Mouse (Mus musculus): ENCODE results near the gene Syngr3. TPM values are rescaled to one million over a fixed set of nuclear protein-coding genes. Genes with fewer than 3 reads are reported as not detected.
A peak's percentile ranks its signal among the peaks of the same experiment; 100 is the strongest.
"Not testable (repeated sequence)": the region's sequence is repeated elsewhere in the genome, so short reads cannot be mapped to it uniquely, and the experiment has no call there.

Syngr3 gene
- polyA plus RNA-seq, 1 experiment, result 94.2 TPM

- no peak for DNase-seq (ENCODE audit: low read depth)
- TF ChIP-seq CTCF (IDR thresholded peaks at IDR 0.05; ENCODE audit: borderline replicate concordance, extremely low read depth, insufficient read depth, insufficient read length) (no peak), POLR2A (IDR thresholded peaks at IDR 0.05; ENCODE audit: borderline replicate concordance, extremely low read depth, insufficient read depth, insufficient read length, poor library complexity, severe bottlenecking) (no peak)
Observed at GRCm38 (mm10) chr17:24671346-24671745, 18.4 kb downstream of the Syngr3 start.

GRCm38 (mm10) chr17:24670246-24670844 lies 19.4 kb downstream of the Syngr3 start:
- no peak for TF ChIP-seq CTCF (IDR thresholded peaks at IDR 0.05; ENCODE audit: borderline replicate concordance, extremely low read depth, insufficient read depth, insufficient read length)
- no peak for TF ChIP-seq POLR2A (IDR thresholded peaks at IDR 0.05; ENCODE audit: borderline replicate concordance, extremely low read depth, insufficient read depth, insufficient read length, poor library complexity, severe bottlenecking)
- DNase-seq (ENCODE audit: low read depth), result no peak

GRCm38 (mm10) chr17:24669545-24670245 lies 20.1 kb downstream of the Syngr3 start, which contains the start of gene Zfp598:
Gene Zfp598 (plus strand): TSS chr17:24669687.
- TF ChIP-seq CTCF (IDR thresholded peaks at IDR 0.05; ENCODE audit: borderline replicate concordance, extremely low read depth, insufficient read depth, insufficient read length) (peak; percentile 31; the same call in 1 of the 2 replicates), POLR2A (IDR thresholded peaks at IDR 0.05; ENCODE audit: borderline replicate concordance, extremely low read depth, insufficient read depth, insufficient read length, poor library complexity, severe bottlenecking) (peak; percentile 78)
- peak; percentile 97 for DNase-seq (ENCODE audit: low read depth)

DNA sequence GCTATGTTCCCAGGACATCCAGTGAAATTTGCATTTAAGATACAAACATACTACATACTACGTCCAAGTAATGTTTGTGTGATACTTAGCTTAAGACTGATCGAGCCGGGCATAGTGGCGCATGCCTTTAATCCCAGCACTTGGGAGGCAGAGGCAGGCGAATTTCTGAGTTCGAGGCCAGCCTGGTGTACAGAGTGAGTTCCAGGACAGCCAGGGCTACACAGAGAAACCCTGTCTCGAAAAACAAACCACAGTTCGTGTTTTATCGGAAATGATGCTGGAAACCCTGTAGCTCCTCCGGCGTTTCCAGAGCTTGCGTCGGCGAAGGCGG lies 20.6 kb downstream of the Syngr3 start:
- DNase-seq (ENCODE audit: low read depth), result not testable (repeated sequence)

GRCm38 (mm10) chr17:24667416-24667815 lies 22.3 kb downstream of the Syngr3 start:
- TF ChIP-seq POLR2A (IDR thresholded peaks at IDR 0.05; ENCODE audit: borderline replicate concordance, extremely low read depth, insufficient read depth, insufficient read length, poor library complexity, severe bottlenecking), result no peak
- TF ChIP-seq CTCF (IDR thresholded peaks at IDR 0.05; ENCODE audit: borderline replicate concordance, extremely low read depth, insufficient read depth, insufficient read length), result peak; percentile 72; the same call in 1 of the 2 replicates
- DNase-seq (ENCODE audit: low read depth), result peak; percentile 68

DNA sequence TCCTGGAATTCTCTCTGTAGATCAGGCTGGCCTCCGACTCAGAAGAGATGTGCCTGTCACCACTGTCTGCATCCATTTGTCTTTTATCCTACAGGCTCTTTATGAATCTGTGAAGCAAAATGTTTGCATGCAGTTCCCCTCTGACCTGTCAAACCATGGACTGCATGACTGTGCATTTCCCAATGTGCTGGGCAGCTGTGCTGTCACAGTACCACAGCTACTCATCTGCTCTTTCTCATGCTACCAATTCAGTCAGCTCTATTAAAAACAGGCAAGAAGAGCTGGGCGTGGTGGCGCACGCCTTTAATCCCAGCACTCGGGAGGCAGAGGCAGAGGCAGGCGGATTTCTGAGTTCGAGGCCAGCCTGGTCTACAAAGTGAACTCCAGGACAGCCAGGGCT lies 22.7 kb downstream of the Syngr3 start:
- not testable (repeated sequence) for DNase-seq (ENCODE audit: low read depth)

DNA sequence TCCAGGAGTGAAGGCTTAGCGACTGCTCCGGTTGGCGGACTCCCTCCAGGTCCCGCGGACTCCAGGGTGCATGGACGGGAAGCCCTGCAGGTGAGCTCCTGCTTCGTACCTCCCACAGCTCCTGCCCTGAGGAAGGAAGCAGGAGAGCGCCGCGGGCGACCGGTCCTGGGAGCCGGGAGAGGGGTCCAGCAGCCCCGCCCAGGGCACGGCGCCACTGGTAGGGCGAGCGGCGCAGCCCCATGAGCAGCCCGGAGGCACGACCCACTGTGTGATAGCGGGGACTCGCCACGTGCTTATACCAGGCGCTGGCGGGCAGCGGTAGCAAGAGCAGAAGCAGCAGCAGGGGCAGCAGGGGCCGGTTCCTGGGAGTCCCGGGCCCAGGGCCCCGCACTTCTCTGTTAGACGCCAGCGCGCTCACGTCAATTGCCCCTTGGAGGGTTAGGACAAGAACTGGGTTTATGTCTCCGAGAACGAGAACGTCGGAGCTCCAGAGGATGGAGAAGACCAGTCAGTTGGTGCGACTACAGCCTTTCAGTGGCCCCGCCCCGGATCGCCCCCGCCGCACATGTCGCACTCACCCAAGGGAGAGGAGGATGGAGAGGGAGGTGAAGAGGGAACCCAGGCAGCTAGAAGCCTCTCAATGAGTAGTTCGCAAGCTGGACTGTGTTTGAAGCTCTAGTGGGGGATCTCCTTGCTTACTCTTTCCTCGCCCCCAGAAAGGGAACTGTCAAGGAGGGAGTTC lies 31.6 kb downstream of the Syngr3 start, which contains the start of gene Npw:
TSS of gene Npw (minus strand) at position 441 of the 742 bp plus-strand sequence.
- no peak for TF ChIP-seq CTCF (IDR thresholded peaks at IDR 0.05; ENCODE audit: borderline replicate concordance, extremely low read depth, insufficient read depth, insufficient read length)
- TF ChIP-seq POLR2A (IDR thresholded peaks at IDR 0.05; ENCODE audit: borderline replicate concordance, extremely low read depth, insufficient read depth, insufficient read length, poor library complexity, severe bottlenecking), result no peak
- DNase-seq (ENCODE audit: low read depth), result no peak

GRCm38 (mm10) chr17:24654969-24655368 lies 34.8 kb downstream of the Syngr3 start:
- TF ChIP-seq POLR2A (IDR thresholded peaks at IDR 0.05; ENCODE audit: borderline replicate concordance, extremely low read depth, insufficient read depth, insufficient read length, poor library complexity, severe bottlenecking), result no peak
- no peak for TF ChIP-seq CTCF (IDR thresholded peaks at IDR 0.05; ENCODE audit: borderline replicate concordance, extremely low read depth, insufficient read depth, insufficient read length)
- no peak for DNase-seq (ENCODE audit: low read depth)

DNA sequence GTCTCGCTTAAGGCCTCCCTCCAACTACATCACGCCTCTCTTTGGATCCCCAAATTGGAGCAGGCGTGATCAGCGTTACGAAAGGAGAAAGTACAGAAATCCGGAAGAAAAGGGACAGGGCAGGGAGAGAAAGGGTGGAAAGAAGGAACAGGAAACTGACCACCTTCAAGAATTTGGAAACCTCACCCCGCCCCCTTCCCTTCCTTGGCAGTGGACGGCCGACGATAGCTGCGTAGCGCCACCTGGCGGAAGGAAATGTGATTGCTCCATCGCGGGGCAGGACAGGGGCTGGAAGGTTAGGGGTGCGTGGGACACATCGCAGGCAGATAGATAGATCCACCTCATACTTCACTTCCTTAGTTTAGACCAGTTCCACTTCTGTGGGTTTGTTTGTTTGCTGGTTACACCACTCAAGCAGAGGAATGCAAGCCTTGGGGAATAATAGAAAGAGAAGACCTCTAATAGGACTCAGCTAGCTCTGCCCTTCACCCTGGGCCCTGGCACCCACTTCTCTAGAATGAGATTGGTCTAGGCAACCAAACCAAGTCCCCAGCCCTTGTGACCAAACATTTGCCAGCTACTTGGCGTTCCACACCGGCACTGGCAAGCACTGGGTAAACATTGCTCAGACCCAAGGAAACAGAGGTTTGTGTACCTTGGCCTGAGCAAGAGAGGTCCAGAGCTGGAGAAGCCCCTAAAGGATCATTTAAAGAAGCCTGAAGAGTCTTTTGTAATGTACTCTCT lies 35.6 kb downstream of the Syngr3 start:
- TF ChIP-seq CTCF (IDR thresholded peaks at IDR 0.05; ENCODE audit: borderline replicate concordance, extremely low read depth, insufficient read depth, insufficient read length) (peak; percentile 94), POLR2A (IDR thresholded peaks at IDR 0.05; ENCODE audit: borderline replicate concordance, extremely low read depth, insufficient read depth, insufficient read length, poor library complexity, severe bottlenecking) (no peak)
- peak; percentile 81 for DNase-seq (ENCODE audit: low read depth)

- no peak for DNase-seq (ENCODE audit: low read depth)
- TF ChIP-seq POLR2A (IDR thresholded peaks at IDR 0.05; ENCODE audit: borderline replicate concordance, extremely low read depth, insufficient read depth, insufficient read length, poor library complexity, severe bottlenecking), result no peak
- no peak for TF ChIP-seq CTCF (IDR thresholded peaks at IDR 0.05; ENCODE audit: borderline replicate concordance, extremely low read depth, insufficient read depth, insufficient read length)
Observed at GRCm38 (mm10) chr17:24651835-24652234, 37.9 kb downstream of the Syngr3 start.

DNA sequence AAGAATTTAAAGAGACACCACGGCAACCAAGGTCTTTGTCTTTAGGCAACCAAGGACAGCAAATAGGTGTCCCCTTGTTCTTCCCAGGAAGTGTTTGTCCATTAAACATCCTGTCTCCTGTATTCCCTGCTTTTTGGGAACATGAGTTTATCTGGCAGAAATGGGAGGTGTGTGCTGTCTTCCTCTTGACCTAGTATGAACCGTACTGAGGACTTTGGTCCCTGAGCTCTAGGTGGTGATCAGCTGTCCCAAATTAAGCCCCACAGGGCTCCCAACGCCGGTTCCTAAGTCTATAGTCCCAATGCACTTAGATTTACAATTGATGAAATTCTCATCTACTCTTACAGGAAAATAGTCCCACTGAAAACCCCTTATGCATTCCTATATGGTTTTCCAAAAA lies 39.0 kb downstream of the Syngr3 start:
- no peak for TF ChIP-seq CTCF (IDR thresholded peaks at IDR 0.05; ENCODE audit: borderline replicate concordance, extremely low read depth, insufficient read depth, insufficient read length)
- no peak for TF ChIP-seq POLR2A (IDR thresholded peaks at IDR 0.05; ENCODE audit: borderline replicate concordance, extremely low read depth, insufficient read depth, insufficient read length, poor library complexity, severe bottlenecking)
- no peak for DNase-seq (ENCODE audit: low read depth)

Measured in brain, embryonic 14.5 days (tissue).